In genomic region chr15:79828366-79829035, GRCm38 (mm10) we compare ENCODE assay signal across 10 mouse cellular contexts. TPM values are rescaled to one million over a fixed set of nuclear protein-coding genes. Genes with fewer than 3 reads are reported as not detected.
DNase-seq lines count a peak whose midpoint lies in the region; ATAC-seq lines count a peak whose summit lies in the region.
"Had no signal": no experiment of that assay in that cellular context is flagged by ENCODE, and none has a peak within 500 bp of the region (broad histone marks: within the 10 kb centered on the region; RNA-seq: fewer than 3 reads in every experiment).

No protein-coding gene starts in this region.

- no peaks in the 10 kb centered on the region for H3K27me3 ChIP-seq in midbrain, embryonic 15.5 days (replicated peaks)

- intact Hi-C loops in left cerebral cortex, postnatal 25 days (cut with DNase I), result no loop called here

- WGBS in midbrain, embryonic 15.5 days, result 64% methylated on average over 46 of the region's 46 CpGs

- no peak overlapping the region for H3K4me3 ChIP-seq in midbrain, embryonic 15.5 days

- peak overlapping the region; percentile 21 for H3K4me2 ChIP-seq in midbrain, embryonic 15.5 days

- no peaks in the 10 kb centered on the region for H3K9me3 ChIP-seq in midbrain, embryonic 15.5 days

- H3K4me1 ChIP-seq in midbrain, embryonic 15.5 days, result peaks cover 85% of the 10 kb centered on the region

- H3K27ac ChIP-seq in midbrain, embryonic 15.5 days, result 0 out of 2 replicates have a peak overlapping the region, but pooled peaks have one; percentile 20

- ATAC-seq in midbrain, embryonic 15.5 days (replicated peaks), result no peak
- ATAC-seq in inflammation-experienced regulatory T-cells, adult 6 months, result no peak

- 0 out of 2 replicates have a peak, but pooled peaks cover 5% of the 10 kb centered on the region for H3K36me3 ChIP-seq in midbrain, embryonic 15.5 days (replicated peaks)

- 0 out of 2 replicates have a peak overlapping the region, but pooled peaks have one; percentile 12 for H3K9ac ChIP-seq in midbrain, embryonic 15.5 days

- peak; percentile 47 for DNase-seq in adrenal gland, postnatal 10 days
- DNase-seq in adrenal gland, postnatal 25 days, result no peak
- DNase-seq in left cerebral cortex, postnatal 25 days (ENCODE audit: low spot score in 2 of 2), result peak; percentile 38
- DNase-seq in left cerebral cortex, adult 11 months (ENCODE audit: low spot score), result no peak
- DNase-seq in cerebellum, postnatal 36 days, result peak; percentile 72 to 77
- peak; percentile 16 for DNase-seq in induced T-regulatory cell, adult 2 months (ENCODE audit: low read depth)

RNA-seq across cellular contexts. Expression of gene Npcd, which starts 5.5 kb away (rescaled TPM):
- 1 to 10 TPM; 1.2 to 1.7 TPM for total RNA-seq in adrenal gland, postnatal 10 days (2021)
- total RNA-seq in adrenal gland, postnatal 25 days (2021), result 1.7 and 2.6 TPM in 2 replicates
- 10 to 100 TPM; 11.1 to 20.1 TPM for total RNA-seq in left cerebral cortex, postnatal 25 days (2021)
- polyA plus RNA-seq in midbrain, embryonic 15.5 days (2015; fragmentation: Nextera tagmentation; extraction: Ambion mirVana), result 0.42 and 0.98 TPM in 2 replicates
- polyA plus RNA-seq in inflammation-experienced regulatory T-cells, adult 6 months (2017; shearing (Covaris generic)), result not detected
- total RNA-seq: common myeloid progenitor, adult 5-6 weeks; liver, adult 2 months had no signal
- polyA plus RNA-seq: liver, adult 2 months had no signal

RNA-seq across cellular contexts. Expression of gene Cbx6, which starts 6.0 kb away (rescaled TPM):
- 10 to 100 TPM; 58.8 to 68.4 TPM for total RNA-seq in adrenal gland, postnatal 10 days (2021)
- 55.3 and 73.0 TPM in 2 replicates for total RNA-seq in adrenal gland, postnatal 25 days (2021)
- 100 to 1,000 TPM; 445 to 462 TPM for total RNA-seq in left cerebral cortex, postnatal 25 days (2021)
- 70.6 and 75.7 TPM in 2 replicates for polyA plus RNA-seq in midbrain, embryonic 15.5 days (2015; fragmentation: Nextera tagmentation; extraction: Ambion mirVana)
- 10 to 100 TPM; 10.5 to 13.1 (median 10.9) TPM for polyA plus RNA-seq in inflammation-experienced regulatory T-cells, adult 6 months (2017; shearing (Covaris generic))

RNA-seq across cellular contexts. Expression of gene Nptxr, which starts 23.9 kb away (rescaled TPM):
- 1 to 10 TPM; 8.2 to 9.5 TPM for total RNA-seq in adrenal gland, postnatal 10 days (2021)
- 4.6 and 6.8 TPM in 2 replicates for total RNA-seq in adrenal gland, postnatal 25 days (2021)
- total RNA-seq in left cerebral cortex, postnatal 25 days (2021), result 100 to 1,000 TPM; 898 to 921 TPM
- 52.0 and 54.8 TPM in 2 replicates for polyA plus RNA-seq in midbrain, embryonic 15.5 days (2015; fragmentation: Nextera tagmentation; extraction: Ambion mirVana)
- polyA plus RNA-seq in inflammation-experienced regulatory T-cells, adult 6 months (2017; shearing (Covaris generic)), result 1 to 10 TPM in 1 of 3 experiments, under 1 TPM in 1, not detected in 1; 0.15 to 1.1 TPM

RNA-seq across cellular contexts. Expression of gene Dnal4, which starts 50.9 kb away (rescaled TPM):
- 10 to 100 TPM; 16.1 to 19.5 TPM for total RNA-seq in adrenal gland, postnatal 10 days (2021)
- 17.7 and 23.1 TPM in 2 replicates for total RNA-seq in adrenal gland, postnatal 25 days (2021)
- total RNA-seq in left cerebral cortex, postnatal 25 days (2021), result 10 to 100 TPM; 46.7 to 54.9 TPM
- 80.6 and 81.1 TPM in 2 replicates for polyA plus RNA-seq in midbrain, embryonic 15.5 days (2015; fragmentation: Nextera tagmentation; extraction: Ambion mirVana)
- 1 to 10 TPM; 6.5 to 9.4 (median 8.6) TPM for polyA plus RNA-seq in inflammation-experienced regulatory T-cells, adult 6 months (2017; shearing (Covaris generic))

Comparison
In these comparisons a context has a peak if more than half of its experiments do, and no peak if none do; other contexts are left out.
1. DNase-seq: peak in adrenal gland, postnatal 10 days (single experiment), left cerebral cortex, postnatal 25 days (2 of 2), cerebellum, postnatal 36 days (2 of 2) and induced T-regulatory cell, adult 2 months (single experiment); none in adrenal gland, postnatal 25 days (single experiment) and left cerebral cortex, adult 11 months (single experiment).
2. RNA of gene Nptxr, which starts 23.9 kb away (total RNA-seq): 898 to 921 TPM in left cerebral cortex, postnatal 25 days; 8.2 to 9.5 TPM in adrenal gland, postnatal 10 days and 4.6 to 6.8 TPM in adrenal gland, postnatal 25 days; every median in the first group is over 10 times any median in the second.